14 mouse cellular contexts compared by ENCODE assay signal in genomic region chr6:125092372-125092771, GRCm38 (mm10). TPM values are rescaled to one million over a fixed set of nuclear protein-coding genes. Genes with fewer than 3 reads are reported as not detected.
DNase-seq lines count a peak whose midpoint lies in the region; ATAC-seq and TF ChIP-seq lines count a peak whose summit lies in the region.
"Had no signal": no experiment of that assay in that cellular context is flagged by ENCODE, and none has a peak within 500 bp of the region (broad histone marks: within the 10 kb centered on the region; RNA-seq: fewer than 3 reads in every experiment).

No protein-coding gene starts in this region.

- DNase-seq in embryonic facial prominence, embryonic 10.5 days (ENCODE audit: low spot score) = no peak
- no peak for DNase-seq in thymus, adult 2 months
- DNase-seq in thymus, adult 18-20 months = no peak
- DNase-seq in ovary, postnatal 10 days (ENCODE audit: low spot score) = no peak
- no peak for DNase-seq in ovary, postnatal 14 days (ENCODE audit: low spot score)
- DNase-seq: adrenal gland, adult 2 months; layer of hippocampus, adult 9-11 months had no signal

- no peak for TF ChIP-seq CTCF in thymus, adult 2 months (IDR thresholded peaks at IDR 0.05; ENCODE audit: borderline replicate concordance, control insufficient read depth, extremely low read depth, insufficient read depth, low read length, poor library complexity)

- ATAC-seq in embryonic facial prominence, embryonic 13.5 days (ENCODE audit: insufficient number of reproducible peaks, insufficient read depth, low FRiP score, low TSS enrichment, low read depth) = no peak
- no peak for ATAC-seq in hindbrain, embryonic 12.5 days (ENCODE audit: low FRiP score)
- no peak for ATAC-seq in hindbrain, embryonic 16.5 days
- ATAC-seq: inflammation-experienced regulatory T-cells, adult 6 months had no signal

- no peak for TF ChIP-seq POLR2A in thymus, adult 2 months (IDR thresholded peaks at IDR 0.05; ENCODE audit: control insufficient read depth, extremely low read depth, insufficient read depth, low read length, poor library complexity)

- H3K27me3 ChIP-seq in embryonic facial prominence, embryonic 13.5 days = no peaks in the 10 kb centered on the region
- H3K27me3 ChIP-seq in embryonic facial prominence, embryonic 10.5 days (replicated peaks; ENCODE audit: low read depth, poor library complexity, severe bottlenecking) = no peaks in the 10 kb centered on the region
- H3K27me3 ChIP-seq in hindbrain, embryonic 12.5 days = no peaks in the 10 kb centered on the region
- no peaks in the 10 kb centered on the region for H3K27me3 ChIP-seq in hindbrain, embryonic 16.5 days (replicated peaks; ENCODE audit: control insufficient read depth, insufficient read depth, low read length)
- H3K27me3 ChIP-seq in thymus, adult 2 months (ENCODE audit: control insufficient read depth, insufficient read depth, low read length) = no peaks in the 10 kb centered on the region
- H3K27me3 ChIP-seq: limb, embryonic 12.5 days; megakaryocyte, embryonic 14.5 days had no signal

- WGBS in embryonic facial prominence, embryonic 13.5 days = 92% methylated on average over 5 of the region's 5 CpGs
- 87% methylated on average over 5 of the region's 5 CpGs for WGBS in embryonic facial prominence, embryonic 10.5 days
- WGBS in hindbrain, embryonic 12.5 days = 96% methylated on average over 5 of the region's 5 CpGs
- 94% methylated on average over 5 of the region's 5 CpGs for WGBS in hindbrain, embryonic 16.5 days
- WGBS in thymus, adult 2 months = 32% methylated on average over 5 of the region's 5 CpGs

- H3K4me2 ChIP-seq in embryonic facial prominence, embryonic 13.5 days = no peak overlapping the region
- no peak overlapping the region for H3K4me2 ChIP-seq in hindbrain, embryonic 12.5 days (replicated peaks)
- H3K4me2 ChIP-seq in hindbrain, embryonic 16.5 days (ENCODE audit: low read length) = no peak overlapping the region
- H3K4me2 ChIP-seq: limb, embryonic 12.5 days had no signal

- peak overlapping the region; percentile 16; the same call in 1 of the 2 replicates for H3K27ac ChIP-seq in embryonic facial prominence, embryonic 13.5 days
- no peak overlapping the region for H3K27ac ChIP-seq in embryonic facial prominence, embryonic 10.5 days (replicated peaks)
- 0 out of 2 replicates have a peak overlapping the region, but pooled peaks have one; percentile 44 for H3K27ac ChIP-seq in hindbrain, embryonic 12.5 days
- H3K27ac ChIP-seq in hindbrain, embryonic 16.5 days (ENCODE audit: low read depth, low read length) = no peak overlapping the region
- H3K27ac ChIP-seq in thymus, adult 2 months (ENCODE audit: control insufficient read depth, insufficient read depth, low read length) = peak overlapping the region; percentile 54
- H3K27ac ChIP-seq: limb, embryonic 12.5 days had no signal

- no peaks in the 10 kb centered on the region for H3K9me3 ChIP-seq in embryonic facial prominence, embryonic 13.5 days
- H3K9me3 ChIP-seq in embryonic facial prominence, embryonic 10.5 days = no peaks in the 10 kb centered on the region
- no peaks in the 10 kb centered on the region for H3K9me3 ChIP-seq in hindbrain, embryonic 12.5 days (replicated peaks)
- H3K9me3 ChIP-seq in hindbrain, embryonic 16.5 days (ENCODE audit: control insufficient read depth, low read length) = no peaks in the 10 kb centered on the region
- H3K9me3 ChIP-seq: limb, embryonic 12.5 days; megakaryocyte, embryonic 14.5 days had no signal

- H3K36me3 ChIP-seq in embryonic facial prominence, embryonic 13.5 days = no peaks in the 10 kb centered on the region
- 0 out of 2 replicates have a peak, but pooled peaks cover 4% of the 10 kb centered on the region for H3K36me3 ChIP-seq in embryonic facial prominence, embryonic 10.5 days (replicated peaks)
- no peaks in the 10 kb centered on the region for H3K36me3 ChIP-seq in hindbrain, embryonic 12.5 days
- no peaks in the 10 kb centered on the region for H3K36me3 ChIP-seq in hindbrain, embryonic 16.5 days (ENCODE audit: control insufficient read depth, insufficient read depth, low read length)
- H3K36me3 ChIP-seq in thymus, adult 2 months (ENCODE audit: control insufficient read depth, insufficient read depth, low read length) = no peaks in the 10 kb centered on the region
- H3K36me3 ChIP-seq: limb, embryonic 12.5 days had no signal

- peaks cover 27% of the 10 kb centered on the region for H3K4me1 ChIP-seq in embryonic facial prominence, embryonic 13.5 days
- peaks cover 51% of the 10 kb centered on the region for H3K4me1 ChIP-seq in embryonic facial prominence, embryonic 10.5 days
- H3K4me1 ChIP-seq in hindbrain, embryonic 12.5 days = peaks cover 27% of the 10 kb centered on the region
- peaks cover 28% of the 10 kb centered on the region for H3K4me1 ChIP-seq in hindbrain, embryonic 16.5 days (ENCODE audit: control insufficient read depth, insufficient read depth, low read depth, low read length)
- H3K4me1 ChIP-seq in thymus, adult 2 months (replicated peaks; ENCODE audit: control insufficient read depth, insufficient read depth, low read length) = peaks cover 28% of the 10 kb centered on the region

- H3K9ac ChIP-seq in embryonic facial prominence, embryonic 13.5 days = no peak overlapping the region
- no peak overlapping the region; the same call in 1 of the 2 replicates for H3K9ac ChIP-seq in hindbrain, embryonic 12.5 days
- no peak overlapping the region for H3K9ac ChIP-seq in hindbrain, embryonic 16.5 days (ENCODE audit: low read depth, low read length)
- H3K9ac ChIP-seq: limb, embryonic 12.5 days had no signal

- H3K4me3 ChIP-seq in embryonic facial prominence, embryonic 13.5 days = no peak overlapping the region
- no peak overlapping the region for H3K4me3 ChIP-seq in embryonic facial prominence, embryonic 10.5 days
- H3K4me3 ChIP-seq in hindbrain, embryonic 12.5 days = no peak overlapping the region
- H3K4me3 ChIP-seq in hindbrain, embryonic 16.5 days (ENCODE audit: low read length) = no peak overlapping the region
- no peak overlapping the region for H3K4me3 ChIP-seq in thymus, adult 2 months (ENCODE audit: control insufficient read depth, insufficient read depth, low read length)
- H3K4me3 ChIP-seq: limb, embryonic 12.5 days; megakaryocyte, embryonic 14.5 days; myocyte had no signal

RNA-seq across cellular contexts. Expression of gene Chd4, which starts 3.4 kb away (rescaled TPM):
- polyA plus RNA-seq in embryonic facial prominence, embryonic 13.5 days (2015; fragmentation: Nextera tagmentation; extraction: Ambion mirVana) = 83.3 and 91.2 TPM in 2 replicates
- polyA plus RNA-seq in embryonic facial prominence, embryonic 10.5 days (2016; fragmentation: Nextera tagmentation; extraction: Ambion mirVana) = 102 and 105 TPM in 2 replicates
- 131 and 133 TPM in 2 replicates for polyA plus RNA-seq in hindbrain, embryonic 12.5 days (2016; fragmentation: Nextera tagmentation; extraction: Ambion mirVana)
- polyA plus RNA-seq in hindbrain, embryonic 16.5 days (2015; fragmentation: Nextera tagmentation; extraction: Ambion mirVana) = 66.6 and 68.4 TPM in 2 replicates
- 127 and 211 TPM in 2 replicates for polyA plus RNA-seq in thymus, adult 2 months (2012; rRNA removed)

RNA-seq across cellular contexts. Expression of gene Lpar5, which starts 24.7 kb away (rescaled TPM):
- polyA plus RNA-seq in embryonic facial prominence, embryonic 13.5 days (2015; fragmentation: Nextera tagmentation; extraction: Ambion mirVana) = 0.59 and 0.97 TPM in 2 replicates
- 0.10 and 0.21 TPM in 2 replicates for polyA plus RNA-seq in embryonic facial prominence, embryonic 10.5 days (2016; fragmentation: Nextera tagmentation; extraction: Ambion mirVana)
- 0.33 and 0.40 TPM in 2 replicates for polyA plus RNA-seq in hindbrain, embryonic 12.5 days (2016; fragmentation: Nextera tagmentation; extraction: Ambion mirVana)
- polyA plus RNA-seq in hindbrain, embryonic 16.5 days (2015; fragmentation: Nextera tagmentation; extraction: Ambion mirVana) = 0.36 and 0.85 TPM in 2 replicates
- polyA plus RNA-seq in thymus, adult 2 months (2012; rRNA removed) = 35.7 and 40.0 TPM in 2 replicates
- polyA plus RNA-seq: myocyte had no signal

RNA-seq across cellular contexts. Expression of gene Nop2, which starts 39.3 kb away (rescaled TPM):
- 62.5 and 69.3 TPM in 2 replicates for polyA plus RNA-seq in embryonic facial prominence, embryonic 13.5 days (2015; fragmentation: Nextera tagmentation; extraction: Ambion mirVana)
- polyA plus RNA-seq in embryonic facial prominence, embryonic 10.5 days (2016; fragmentation: Nextera tagmentation; extraction: Ambion mirVana) = 94.1 and 99.4 TPM in 2 replicates
- 48.1 and 54.2 TPM in 2 replicates for polyA plus RNA-seq in hindbrain, embryonic 12.5 days (2016; fragmentation: Nextera tagmentation; extraction: Ambion mirVana)
- 48.6 and 50.7 TPM in 2 replicates for polyA plus RNA-seq in hindbrain, embryonic 16.5 days (2015; fragmentation: Nextera tagmentation; extraction: Ambion mirVana)
- 26.4 and 28.6 TPM in 2 replicates for polyA plus RNA-seq in thymus, adult 2 months (2012; rRNA removed)

RNA-seq across cellular contexts. Expression of gene Acrbp, which starts 42.9 kb away (rescaled TPM):
- polyA plus RNA-seq in embryonic facial prominence, embryonic 13.5 days (2015; fragmentation: Nextera tagmentation; extraction: Ambion mirVana) = 21.7 and 22.7 TPM in 2 replicates
- 15.9 and 17.8 TPM in 2 replicates for polyA plus RNA-seq in embryonic facial prominence, embryonic 10.5 days (2016; fragmentation: Nextera tagmentation; extraction: Ambion mirVana)
- 16.0 and 18.3 TPM in 2 replicates for polyA plus RNA-seq in hindbrain, embryonic 12.5 days (2016; fragmentation: Nextera tagmentation; extraction: Ambion mirVana)
- 18.2 and 20.9 TPM in 2 replicates for polyA plus RNA-seq in hindbrain, embryonic 16.5 days (2015; fragmentation: Nextera tagmentation; extraction: Ambion mirVana)
- 70.8 and 89.5 TPM in 2 replicates for polyA plus RNA-seq in thymus, adult 2 months (2012; rRNA removed)

RNA-seq across cellular contexts. Expression of gene Iffo1, which starts 52.7 kb away (rescaled TPM):
- 15.5 and 17.6 TPM in 2 replicates for polyA plus RNA-seq in embryonic facial prominence, embryonic 13.5 days (2015; fragmentation: Nextera tagmentation; extraction: Ambion mirVana)
- 11.0 and 11.1 TPM in 2 replicates for polyA plus RNA-seq in embryonic facial prominence, embryonic 10.5 days (2016; fragmentation: Nextera tagmentation; extraction: Ambion mirVana)
- 19.2 and 21.3 TPM in 2 replicates for polyA plus RNA-seq in hindbrain, embryonic 12.5 days (2016; fragmentation: Nextera tagmentation; extraction: Ambion mirVana)
- polyA plus RNA-seq in hindbrain, embryonic 16.5 days (2015; fragmentation: Nextera tagmentation; extraction: Ambion mirVana) = 20.3 and 21.9 TPM in 2 replicates
- polyA plus RNA-seq in thymus, adult 2 months (2012; rRNA removed) = 90.4 and 94.6 TPM in 2 replicates

Comparison
In these comparisons a context has a peak if more than half of its experiments do, and no peak if none do; other contexts are left out.
1. H3K27ac ChIP-seq: peak in embryonic facial prominence, embryonic 13.5 days (single experiment), hindbrain, embryonic 12.5 days (single experiment) and thymus, adult 2 months (single experiment); none in embryonic facial prominence, embryonic 10.5 days (single experiment) and hindbrain, embryonic 16.5 days (single experiment).
2. RNA of gene Lpar5, which starts 24.7 kb away (polyA plus RNA-seq): 35.7 to 40.0 TPM in thymus, adult 2 months; 0.59 to 0.97 TPM in embryonic facial prominence, embryonic 13.5 days, 0.36 to 0.85 TPM in hindbrain, embryonic 16.5 days, 0.33 to 0.40 TPM in hindbrain, embryonic 12.5 days and 0.10 to 0.21 TPM in embryonic facial prominence, embryonic 10.5 days; every median in the first group is over 10 times any median in the second.